Mouse (Mus musculus) T-helper 1 cell (primary cell): ENCODE results near the gene Prima1.

Experiments used
- in situ Hi-C: fragments of 300-600 bp; cut with MboI, MseI; formaldehyde crosslinking; loops from one replicate; pipeline ENCODE4 v1.15.1; 2025; ENCODE audit warnings: high pct_unique_total_duplicates

The Prima1 gene

GRCm38 (mm10) chr12:103242083-103242581 is at the start of gene Prima1:
Gene Prima1, minus strand, starts transcription at chr12:103242150.
- in situ Hi-C loops, result no loop called here

GRCm38 (mm10) chr12:103287276-103287675 is 45.3 kb upstream of the Prima1 start:
- in situ Hi-C loops, result no loop called here

- in situ Hi-C loops, result no loop called here
Observed at GRCm38 (mm10) chr12:103283411-103283810, 41.5 kb upstream of the Prima1 start.

GRCm38 (mm10) chr12:103282936-103283335 is 41.0 kb upstream of the Prima1 start:
- in situ Hi-C loops, result no loop called here

GRCm38 (mm10) chr12:103281912-103282311 is 40.0 kb upstream of the Prima1 start:
- in situ Hi-C loops, result no loop called here

GRCm38 (mm10) chr12:103281491-103281890 is 39.5 kb upstream of the Prima1 start:
- in situ Hi-C loops, result no loop called here

- in situ Hi-C loops, result no loop called here
Observed at GRCm38 (mm10) chr12:103276422-103276821, 34.5 kb upstream of the Prima1 start.

GRCm38 (mm10) chr12:103273732-103274131 is 31.8 kb upstream of the Prima1 start:
- in situ Hi-C loops, result no loop called here

- in situ Hi-C loops, result no loop called here
Observed at GRCm38 (mm10) chr12:103273051-103273450, 31.1 kb upstream of the Prima1 start.

GRCm38 (mm10) chr12:103272176-103272575 is 30.2 kb upstream of the Prima1 start:
- in situ Hi-C loops, result no loop called here

- in situ Hi-C loops, result no loop called here
Observed at GRCm38 (mm10) chr12:103266605-103267004, 24.7 kb upstream of the Prima1 start.

- in situ Hi-C loops, result no loop called here
Observed at GRCm38 (mm10) chr12:103262017-103262865, 20.3 kb upstream of the Prima1 start.

- in situ Hi-C loops, result no loop called here
Observed at GRCm38 (mm10) chr12:103252901-103253434, 11.0 kb upstream of the Prima1 start.

- in situ Hi-C loops, result no loop called here
Observed at GRCm38 (mm10) chr12:103251151-103251550, 9.2 kb upstream of the Prima1 start.

GRCm38 (mm10) chr12:103250333-103250732 is 8.4 kb upstream of the Prima1 start:
- in situ Hi-C loops, result no loop called here

GRCm38 (mm10) chr12:103243041-103243440 is 1.1 kb upstream of the Prima1 start:
- in situ Hi-C loops, result no loop called here

- in situ Hi-C loops, result no loop called here
Observed at GRCm38 (mm10) chr12:103242591-103243025, 658 bp upstream of the Prima1 start.

- in situ Hi-C loops, result no loop called here
Observed at GRCm38 (mm10) chr12:103241311-103242082, 453 bp downstream of the Prima1 start.

- in situ Hi-C loops, result no loop called here
Observed at GRCm38 (mm10) chr12:103238924-103239460, 3.0 kb downstream of the Prima1 start.

GRCm38 (mm10) chr12:103235856-103236255 is 6.1 kb downstream of the Prima1 start:
- in situ Hi-C loops, result no loop called here

GRCm38 (mm10) chr12:103235251-103235650 is 6.7 kb downstream of the Prima1 start:
- in situ Hi-C loops, result no loop called here

GRCm38 (mm10) chr12:103229058-103229457 is 12.9 kb downstream of the Prima1 start:
- in situ Hi-C loops, result no loop called here
